Mouse (Mus musculus): ENCODE measurements around the gene Gpr139. TPM values are rescaled to one million over a fixed set of nuclear protein-coding genes. Genes with fewer than 3 reads are reported as not detected.

Gpr139 gene
- total and polyA plus RNA-seq, 3 experiments: not detected

GRCm38 (mm10) chr7:119160015-119160414 is 24.4 kb downstream of the Gpr139 start (continued):
- no peak for TF ChIP-seq PAX5 (IDR thresholded peaks at IDR 0.05; ENCODE audit: low read length)
- no peak for TF ChIP-seq CHD2 (IDR thresholded peaks at IDR 0.05; ENCODE audit: low read length)

- no peak overlapping the region for H3K27ac ChIP-seq (ENCODE audit: insufficient read depth, low read depth)
- no peaks in the 10 kb centered on the region for H3K4me1 ChIP-seq (ENCODE audit: control insufficient read depth in 1 of 2, insufficient read depth in 2 of 2)
- H3K79me2 ChIP-seq (replicated peaks; ENCODE audit: control insufficient read depth, extremely low read depth, insufficient read depth, poor library complexity, severe bottlenecking): no peaks in the 10 kb centered on the region
- H3K36me3 ChIP-seq (replicated peaks in 1 of 2; ENCODE audit: control insufficient read depth in 1 of 2, insufficient read depth in 1 of 2, low read length in 1 of 2): no peaks in the 10 kb centered on the region
- no peak for DNase-seq (ENCODE audit: extremely low read depth)
- H3K27me3 ChIP-seq (replicated peaks): peaks cover 10% of the 10 kb centered on the region
- H3K9me3 ChIP-seq (replicated peaks; ENCODE audit: low read length): no peaks in the 10 kb centered on the region
- in situ Hi-C loops (cut with MboI; ENCODE audit: low pct_ligation_motif_present, low pct_unique_long_range_greater_than_20kb, low sequenced_read_pairs): no loop called here
- TF ChIP-seq RCOR1 (conservative IDR thresholded peaks at IDR 0.05; ENCODE audit: low read depth, low read length): no peak
- TF ChIP-seq JUN (IDR thresholded peaks at IDR 0.05; ENCODE audit: insufficient read depth, low read depth, low read length): no peak
- TF ChIP-seq USF2 (conservative IDR thresholded peaks at IDR 0.05; ENCODE audit: low read depth, low read length): no peak
- no peak for TF ChIP-seq RAD21 (IDR thresholded peaks at IDR 0.05; ENCODE audit: low read depth, low read length)
- TF ChIP-seq SIN3A (IDR thresholded peaks at IDR 0.05; ENCODE audit: low read length): no peak
- no peak for TF ChIP-seq ELF1 (IDR thresholded peaks at IDR 0.05; ENCODE audit: low read depth, low read length)
- no peak for TF ChIP-seq ZMIZ1 (IDR thresholded peaks at IDR 0.05; ENCODE audit: low read depth, low read length)
- no peak for TF ChIP-seq TCF12 (IDR thresholded peaks at IDR 0.05; ENCODE audit: low read depth, low read length)
- no peak for TF ChIP-seq CHD1 (IDR thresholded peaks at IDR 0.05; ENCODE audit: low read depth, low read length)
- H3K4me3 ChIP-seq (replicated peaks in 1 of 3; ENCODE audit: low read depth in 2 of 3, low read length in 2 of 3, poor library complexity in 1 of 3): no peak overlapping the region
- dilution Hi-C loops (cut with MboI; ENCODE audit: extremely low pct_ligation_motif_present, extremely low pct_unique_long_range_greater_than_20kb, low sequenced_read_pairs): no loop called here
- H3K4me2 ChIP-seq (ENCODE audit: insufficient read depth, low read depth, poor library complexity, severe bottlenecking): no peak overlapping the region
- H3K9ac ChIP-seq (ENCODE audit: insufficient read depth, low read depth): no peak overlapping the region
Observed at GRCm38 (mm10) chr7:119111771-119112170, 72.6 kb downstream of the Gpr139 start.

DNA sequence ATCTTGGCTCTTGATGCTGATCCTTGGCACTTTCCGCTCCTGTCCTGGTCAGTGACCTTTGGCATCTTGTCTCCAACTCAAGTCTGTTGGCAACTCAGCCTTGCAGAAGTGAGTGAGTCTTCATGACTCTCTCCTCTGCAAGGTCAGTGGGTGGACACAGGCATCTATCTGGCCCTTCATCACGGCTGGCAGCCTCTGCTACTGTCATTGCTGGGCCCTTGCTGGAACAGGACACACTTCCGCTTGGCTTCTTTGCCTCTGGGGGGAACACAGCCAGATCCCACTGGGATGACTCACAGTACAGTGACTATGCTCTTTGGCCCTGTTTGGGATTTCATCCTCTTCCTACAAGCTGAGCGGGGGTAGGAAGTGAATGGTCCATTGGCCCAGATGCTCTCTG is 78.5 kb downstream of the Gpr139 start:
- H3K9ac ChIP-seq (ENCODE audit: insufficient read depth, low read depth): no peak overlapping the region
- no peak overlapping the region for H3K4me2 ChIP-seq (ENCODE audit: insufficient read depth, low read depth, poor library complexity, severe bottlenecking)
- DNase-seq (ENCODE audit: extremely low read depth): no peak
- H3K9me3 ChIP-seq (replicated peaks; ENCODE audit: low read length): peaks cover 6% of the 10 kb centered on the region
- H3K4me3 ChIP-seq (replicated peaks in 1 of 3; ENCODE audit: low read depth in 2 of 3, low read length in 2 of 3, poor library complexity in 1 of 3): no peak overlapping the region
- in situ Hi-C loops (cut with MboI; ENCODE audit: low pct_ligation_motif_present, low pct_unique_long_range_greater_than_20kb, low sequenced_read_pairs) (no loop called here), dilution Hi-C loops (cut with MboI; ENCODE audit: extremely low pct_ligation_motif_present, extremely low pct_unique_long_range_greater_than_20kb, low sequenced_read_pairs) (no loop called here)
- H3K27ac ChIP-seq (ENCODE audit: insufficient read depth, low read depth): no peak overlapping the region
- TF ChIP-seq POLR2A (IDR thresholded peaks at IDR 0.05; ENCODE audit: low read depth, low read length): no peak
- no peak for TF ChIP-seq IRF4 (IDR thresholded peaks at IDR 0.05; ENCODE audit: low read depth, low read length)
- no peak for TF ChIP-seq E2F4 (IDR thresholded peaks at IDR 0.05; ENCODE audit: insufficient replicate concordance, low read depth, low read length)
- TF ChIP-seq TCF12 (IDR thresholded peaks at IDR 0.05; ENCODE audit: low read depth, low read length): no peak
- TF ChIP-seq CTCF (conservative IDR thresholded peaks at IDR 0.05 in 1 of 2, IDR thresholded peaks at IDR 0.05 in 1 of 2; ENCODE audit: low read depth in 2 of 2, low read length in 2 of 2): no peak
- no peak for TF ChIP-seq SMC3 (IDR thresholded peaks at IDR 0.05; ENCODE audit: low read depth, low read length)
- TF ChIP-seq NELFE (IDR thresholded peaks at IDR 0.05; ENCODE audit: low read depth, low read length): no peak
- TF ChIP-seq MXI1 (IDR thresholded peaks at IDR 0.05; ENCODE audit: low read depth, low read length): no peak
- TF ChIP-seq ZC3H11A (IDR thresholded peaks at IDR 0.05; ENCODE audit: low read depth, low read length): no peak
- TF ChIP-seq USF2 (conservative IDR thresholded peaks at IDR 0.05; ENCODE audit: low read depth, low read length): no peak
- no peak for TF ChIP-seq GABPA (IDR thresholded peaks at IDR 0.05; ENCODE audit: insufficient replicate concordance, low read depth, low read length)
- TF ChIP-seq MAFK (IDR thresholded peaks at IDR 0.05; ENCODE audit: insufficient replicate concordance, low read length): no peak
- TF ChIP-seq SIN3A (IDR thresholded peaks at IDR 0.05; ENCODE audit: low read length): no peak
- TF ChIP-seq JUND (conservative IDR thresholded peaks at IDR 0.05; ENCODE audit: low read depth, low read length): no peak
- TF ChIP-seq ZKSCAN1 (IDR thresholded peaks at IDR 0.05; ENCODE audit: borderline replicate concordance, low read depth, low read length): no peak
- TF ChIP-seq UBTF (IDR thresholded peaks at IDR 0.05; ENCODE audit: low read depth, low read length): no peak
- TF ChIP-seq TBP (conservative IDR thresholded peaks at IDR 0.05; ENCODE audit: low read depth, low read length): no peak
- no peak for TF ChIP-seq HCFC1 (IDR thresholded peaks at IDR 0.05; ENCODE audit: low read depth, low read length)
- TF ChIP-seq MAX (IDR thresholded peaks at IDR 0.05; ENCODE audit: low read length): no peak
- H3K79me2 ChIP-seq (replicated peaks; ENCODE audit: control insufficient read depth, extremely low read depth, insufficient read depth, poor library complexity, severe bottlenecking): no peaks in the 10 kb centered on the region
- H3K4me1 ChIP-seq (ENCODE audit: control insufficient read depth in 1 of 2, insufficient read depth in 2 of 2): no peaks in the 10 kb centered on the region
- H3K36me3 ChIP-seq (replicated peaks in 1 of 2; ENCODE audit: control insufficient read depth in 1 of 2, insufficient read depth in 1 of 2, low read length in 1 of 2): no peaks in the 10 kb centered on the region
- H3K27me3 ChIP-seq (replicated peaks): peaks cover 34% of the 10 kb centered on the region
